Mouse (Mus musculus) hematopoietic stem cell, adult 5-6 weeks (primary cell): ENCODE data around the gene Olfr1044. TPM values are rescaled to one million over a fixed set of nuclear protein-coding genes. Genes with fewer than 3 reads are reported as not detected.

Source experiments
- ATAC-seq, 2 experiments: fragments of 125-278 bp in 1 of 2; replicated peaks in 1 of 2; 2 replicates each; pipeline ENCODE4 v1.8.0; 2016 to 2017; ENCODE audit warnings: inconsistent platforms in 2 of 2, mild to moderate bottlenecking in 2 of 2, moderate number of reproducible peaks in 2 of 2, low read depth in 1 of 2, moderate TSS enrichment in 1 of 2; ENCODE audit not compliant: low FRiP score in 2 of 2, poor library complexity in 2 of 2, severe bottlenecking in 2 of 2, insufficient read depth in 1 of 2, low TSS enrichment in 1 of 2
- total RNA-seq: library from RNA; stranded (forward); fragments of 172-1452, 232-1000 nt; gene quantifications from 2 replicates; pipeline ENCODE4 v1.2.3, GENCODE M21; 2017

Gene Olfr1044
- total RNA-seq: not detected in 2 replicates

GRCm38 (mm10) chr2:86177720-86178119 lies at the start of gene Olfr1044:
Gene Olfr1044 (minus strand): TSS chr2:86177820.
- ATAC-seq: no peak

GRCm38 (mm10) chr2:86219214-86219613 lies 41.6 kb upstream of the Olfr1044 start, which contains the start of gene Olfr1046:
Gene Olfr1046 (minus strand): TSS chr2:86219314.
- no peak for ATAC-seq

DNA sequence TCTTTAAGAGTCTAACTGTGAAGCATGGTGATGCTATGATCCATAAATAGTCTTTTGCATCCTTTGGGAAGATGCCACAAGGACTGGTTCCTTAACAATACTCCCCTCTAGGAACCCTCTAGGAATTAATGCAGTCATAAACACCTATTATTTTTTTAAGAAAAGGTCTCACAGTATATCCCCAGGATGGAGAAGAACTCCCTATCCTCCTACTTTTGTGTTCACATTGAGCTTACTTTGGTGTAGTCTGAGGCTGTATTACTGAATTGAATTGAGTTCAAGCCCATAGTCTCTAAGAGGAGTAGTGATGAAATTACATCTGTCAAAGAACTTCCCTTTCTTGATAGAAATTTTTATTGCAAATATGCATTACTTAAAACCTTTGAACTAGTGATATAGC lies 25.3 kb upstream of the Olfr1044 start, which contains the start of gene Olfr1045:
Gene Olfr1045 (minus strand): TSS at position 101 of the 400 bp plus-strand sequence.
- ATAC-seq: no peak

- ATAC-seq: no peak; a peak in 1 of 4 replicates
Measured at GRCm38 (mm10) chr2:86195863-86196262, 18.2 kb upstream of the Olfr1044 start.

DNA sequence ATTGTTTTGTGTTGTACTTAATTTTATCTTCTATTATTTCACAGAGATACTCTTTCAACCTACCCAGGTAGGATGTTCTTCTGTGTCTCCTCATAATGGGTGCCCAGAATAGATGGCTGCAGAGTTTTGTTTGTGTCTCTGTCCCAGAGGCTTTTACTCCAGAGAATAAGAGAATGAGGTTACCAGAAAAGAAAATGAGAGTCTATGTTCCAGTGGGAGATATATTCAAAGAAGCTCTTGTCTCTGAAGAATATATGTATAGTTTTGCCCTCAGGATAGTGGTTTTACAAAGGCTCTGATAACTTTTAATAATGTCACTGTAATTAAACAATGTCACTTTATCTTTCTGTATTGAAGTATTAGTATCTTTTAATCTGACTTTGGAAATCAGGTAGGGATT lies 8.0 kb upstream of the Olfr1044 start, which contains the start of gene Olfr52:
Gene Olfr52 (minus strand): TSS at position 101 of the 400 bp plus-strand sequence.
- no peak for ATAC-seq

GRCm38 (mm10) chr2:86179950-86180349 lies 2.3 kb upstream of the Olfr1044 start:
- ATAC-seq: no peak

DNA sequence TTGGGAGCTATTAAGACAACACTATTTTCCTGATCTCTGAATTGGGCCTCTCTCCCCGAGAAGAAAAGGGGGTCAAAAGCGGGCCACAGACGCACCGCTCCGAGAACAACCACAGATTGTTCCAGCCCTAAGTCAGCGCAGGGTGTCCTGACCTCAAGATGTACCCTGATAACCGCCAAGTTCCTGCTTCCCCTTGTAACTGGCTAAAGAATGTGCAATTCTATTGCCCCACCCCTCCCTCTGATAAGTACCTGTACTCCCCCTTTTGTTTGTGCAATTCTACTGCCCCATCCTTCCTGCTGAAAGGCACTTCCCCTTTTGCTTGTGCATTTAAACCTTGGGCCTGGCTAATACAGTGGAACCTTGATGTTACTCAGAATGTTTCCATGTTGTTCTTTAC lies 2.2 kb downstream of the Olfr1044 start:
- peak; percentile 49 to 71; a peak in 1 of 4 replicates for ATAC-seq

DNA sequence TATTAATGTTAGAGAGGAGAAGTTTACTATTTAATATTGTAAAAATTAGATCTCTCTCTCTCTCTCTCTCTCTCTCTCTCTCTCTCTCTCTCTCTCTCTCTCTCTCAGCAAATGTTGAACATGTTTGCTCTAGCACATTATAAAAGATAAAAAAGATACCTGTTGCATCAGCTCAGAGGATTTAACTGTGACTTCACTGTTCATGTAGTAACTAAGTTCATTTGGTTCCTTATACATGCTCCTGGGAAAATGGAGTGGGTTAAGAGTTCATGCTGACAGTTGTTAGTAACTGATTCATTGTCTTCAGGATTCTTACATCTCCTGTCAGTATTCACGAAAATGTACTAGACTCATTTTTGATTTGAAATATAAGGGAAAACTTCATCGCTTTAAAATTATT lies 10.2 kb downstream of the Olfr1044 start, which contains the start of gene Olfr1043:
Gene Olfr1043 (minus strand): TSS at position 101 of the 400 bp plus-strand sequence.
- ATAC-seq: no peak

- ATAC-seq: no peak
Measured at GRCm38 (mm10) chr2:86161738-86162137, 15.9 kb downstream of the Olfr1044 start, which contains the start of gene Olfr1042. Gene Olfr1042 (minus strand): TSS chr2:86161838.

- no peak for ATAC-seq
Measured at GRCm38 (mm10) chr2:86146632-86147031, 31.0 kb downstream of the Olfr1044 start, which contains the start of gene Olfr1040. Gene Olfr1040 (minus strand): TSS chr2:86146732.

DNA sequence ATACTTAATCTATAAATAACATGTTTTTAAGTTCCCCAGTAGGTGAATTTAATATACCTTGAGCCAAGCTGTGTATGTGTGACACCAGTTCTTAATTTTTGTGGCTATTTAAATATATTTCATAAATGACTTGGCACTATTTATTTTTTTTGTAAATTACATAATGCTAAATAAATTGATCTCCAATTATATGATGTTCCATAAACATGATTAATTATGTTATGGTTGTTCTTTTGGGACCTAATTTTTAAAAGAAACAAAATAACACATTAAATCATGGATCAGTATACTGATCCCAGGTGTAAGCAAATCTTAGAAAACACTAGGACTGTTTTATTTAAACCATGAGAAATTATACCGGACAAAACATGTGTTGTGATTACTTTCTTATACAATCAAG lies 41.8 kb downstream of the Olfr1044 start, which contains the start of gene Olfr1039:
Gene Olfr1039 (minus strand): TSS at position 101 of the 400 bp plus-strand sequence.
- no peak for ATAC-seq

Other genes starting within 250 kb of the Olfr1044 start
- gene Olfr1028, start 227.4 kb downstream of the Olfr1044 start, total RNA-seq: not detected in 2 replicates
- gene Olfr1029, start 203.9 kb downstream of the Olfr1044 start, total RNA-seq: not detected in 2 replicates
- gene Olfr1030, start 198.5 kb downstream of the Olfr1044 start, total RNA-seq: not detected in 2 replicates
- gene Olfr1031, start 187.5 kb downstream of the Olfr1044 start, total RNA-seq: not detected in 2 replicates
- gene Olfr1032, start 172.3 kb downstream of the Olfr1044 start, total RNA-seq: not detected in 2 replicates
- gene Olfr1033, start 157.2 kb downstream of the Olfr1044 start, total RNA-seq: not detected in 2 replicates
- gene Olfr1034, start 132.0 kb downstream of the Olfr1044 start, total RNA-seq: 0.06 TPM in 1 of 2 replicates, not detected in the other
- gene Olfr1036, start 103.8 kb downstream of the Olfr1044 start, total RNA-seq: not detected in 2 replicates
- not detected in 2 replicates for gene Olfr1037, start 90.4 kb downstream of the Olfr1044 start, total RNA-seq
- not detected in 2 replicates for gene Olfr1039, start 41.9 kb downstream of the Olfr1044 start, total RNA-seq
- gene Olfr1040, start 31.1 kb downstream of the Olfr1044 start, total RNA-seq: not detected in 2 replicates
- not detected in 2 replicates for gene Olfr1042, start 16.0 kb downstream of the Olfr1044 start, total RNA-seq
- gene Olfr1043, start 10.3 kb downstream of the Olfr1044 start, total RNA-seq: not detected in 2 replicates
- gene Olfr52, start 7.9 kb upstream of the Olfr1044 start, total RNA-seq: not detected in 2 replicates
- gene Olfr1045, start 25.2 kb upstream of the Olfr1044 start, total RNA-seq: not detected in 2 replicates
- not detected in 2 replicates for gene Olfr1046, start 41.5 kb upstream of the Olfr1044 start, total RNA-seq
- not detected in 2 replicates for gene Olfr1047, start 53.6 kb upstream of the Olfr1044 start, total RNA-seq
- gene Olfr1048, start 62.5 kb upstream of the Olfr1044 start, total RNA-seq: not detected in 2 replicates
- gene Olfr1049, start 80.5 kb upstream of the Olfr1044 start, total RNA-seq: not detected in 2 replicates
- not detected in 2 replicates for gene Olfr1051, start 101.3 kb upstream of the Olfr1044 start, total RNA-seq
- not detected in 2 replicates for gene Olfr1052, start 114.6 kb upstream of the Olfr1044 start, total RNA-seq
- not detected in 2 replicates for gene Olfr1053, start 137.5 kb upstream of the Olfr1044 start, total RNA-seq
- gene Olfr1054, start 157.6 kb upstream of the Olfr1044 start, total RNA-seq: not detected in 2 replicates
- gene Olfr1055, start 172.5 kb upstream of the Olfr1044 start, total RNA-seq: not detected in 2 replicates
- gene Olfr1056, start 184.6 kb upstream of the Olfr1044 start, total RNA-seq: not detected in 2 replicates
- gene Olfr1057, start 200.6 kb upstream of the Olfr1044 start, total RNA-seq: not detected in 2 replicates
- gene Olfr1058, start 210.7 kb upstream of the Olfr1044 start, total RNA-seq: not detected in 2 replicates
- gene Olfr1061, start 236.2 kb upstream of the Olfr1044 start, total RNA-seq: not detected in 2 replicates
- not detected in 2 replicates for gene Olfr1062, start 248.9 kb upstream of the Olfr1044 start, total RNA-seq